Mouse (Mus musculus) thymus, adult 2 months (tissue): ENCODE measurements around the gene Bnip2. TPM values are rescaled to one million over a fixed set of nuclear protein-coding genes. Genes with fewer than 3 reads are reported as not detected.

ENCODE experiments used
- DNase-seq: peaks from one replicate; pipeline ENCODE4 v3.0.0; 2021
- H3K27ac ChIP-seq: fragments of 200-500 bp; 2 replicates; pipeline ENCODE4 v1.5.1; 2012; ENCODE audit warnings: low read length, control low read depth; ENCODE audit not compliant: control insufficient read depth, insufficient read depth
- H3K27me3 ChIP-seq: fragments of 200-500 bp; 2 replicates; pipeline ENCODE4 v1.6.1; 2012; ENCODE audit warnings: mild to moderate bottlenecking, low read length, moderate library complexity, mixed read lengths; ENCODE audit not compliant: control insufficient read depth, insufficient read depth
- H3K36me3 ChIP-seq: fragments of 200-500 bp; 2 replicates; pipeline ENCODE4 v1.6.1; 2012; ENCODE audit warnings: mild to moderate bottlenecking, low read length, moderate library complexity; ENCODE audit not compliant: control insufficient read depth, insufficient read depth
- H3K4me1 ChIP-seq: fragments of 200-500 bp; replicated peaks from 2 replicates; pipeline ENCODE4 v1.6.1; 2012; ENCODE audit warnings: low read length; ENCODE audit not compliant: control insufficient read depth, insufficient read depth
- H3K4me3 ChIP-seq: fragments of 200-500 bp; 2 replicates; pipeline ENCODE4 v1.5.1; 2012; ENCODE audit warnings: mild to moderate bottlenecking, low read length, control low read depth, moderate library complexity; ENCODE audit not compliant: control insufficient read depth, insufficient read depth
- CTCF ChIP-seq: fragments of 200-500 bp; IDR thresholded peaks from 2 replicates; pipeline ENCODE4 v1.5.1; 2012; ENCODE audit warnings: mild to moderate bottlenecking, control low read depth, low read length, moderate library complexity, borderline replicate concordance; ENCODE audit not compliant: control insufficient read depth, poor library complexity, insufficient read depth; ENCODE audit errors: extremely low read depth
- POLR2A ChIP-seq: fragments of 200-500 bp; IDR thresholded peaks from 2 replicates; pipeline ENCODE4 v1.6.1; 2012; ENCODE audit warnings: mild to moderate bottlenecking, low read length, control low read depth, moderate library complexity; ENCODE audit not compliant: control insufficient read depth, poor library complexity, insufficient read depth; ENCODE audit errors: extremely low read depth
- WGBS: fragments of 180-500 bp; shearing (Covaris S2); methylation state at CpG from one replicate; pipeline ENCODE4 v1.1.7; 2018; 5-methylcytosine and 5-hydroxymethylcytosine counted together
- polyA plus RNA-seq: library from polyadenylated mRNA; depleted of rRNA; stranded (reverse); fragments of >200 nt; gene quantifications from 2 replicates; pipeline ENCODE4 v1.2.3, GENCODE M21; 2012

Bnip2 gene
- polyA plus RNA-seq, 1 experiment, result 47.0 TPM

DNA sequence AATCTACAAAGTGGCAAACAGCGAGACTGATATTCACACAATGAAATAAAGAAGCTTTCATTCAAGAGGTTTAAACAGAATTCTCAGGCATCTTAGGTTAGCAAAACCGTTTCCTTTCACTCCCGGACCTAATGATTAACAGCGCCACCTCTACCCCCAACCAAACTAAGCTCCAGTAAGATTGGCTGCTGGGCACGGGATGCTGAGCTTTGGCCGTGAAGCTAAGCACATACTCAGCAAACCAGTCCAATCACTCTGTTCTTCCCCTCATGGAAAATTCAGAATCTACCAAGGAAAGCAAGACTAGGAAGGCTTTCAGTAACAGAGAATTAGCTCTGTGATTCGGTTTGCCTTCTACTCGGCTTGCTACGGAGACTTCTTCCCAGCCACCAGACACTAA lies 43.8 kb downstream of the Bnip2 start:
- Histone ChIP-seq H3K27me3 (no peaks in the 10 kb centered on the region), H3K4me3 (no peak overlapping the region), H3K27ac (no peak overlapping the region), H3K4me1 (peaks cover 2% of the 10 kb centered on the region), H3K36me3 (no peaks in the 10 kb centered on the region)
- no peak for DNase-seq
- WGBS, result 83% methylated on average over 9 of the region's 9 CpGs
- no peak for TF ChIP-seq POLR2A

DNA sequence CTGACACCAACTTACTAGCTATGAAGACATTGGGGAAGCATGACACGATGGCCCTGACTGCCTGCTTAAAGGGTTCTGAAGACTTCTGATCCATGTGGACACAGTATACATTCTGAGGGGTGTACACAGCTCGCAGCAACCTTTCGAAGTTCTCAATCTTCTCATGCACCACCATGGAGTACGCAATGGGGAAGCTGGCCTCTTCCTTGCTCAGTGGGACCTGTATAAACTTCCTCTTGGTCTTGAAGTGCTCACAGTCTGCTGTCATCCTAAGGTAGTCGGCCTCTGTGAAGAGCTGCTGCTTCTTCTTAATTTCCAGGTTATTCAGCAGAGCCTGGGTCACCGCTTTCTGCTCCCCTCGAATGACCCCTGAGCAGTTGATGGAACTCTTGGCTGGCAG lies 45.4 kb downstream of the Bnip2 start:
- no peak for DNase-seq
- H3K4me3 ChIP-seq, result no peak overlapping the region
- 66% methylated on average over 7 of the region's 7 CpGs for WGBS
- H3K27ac ChIP-seq, result no peak overlapping the region
- H3K27me3 ChIP-seq, result no peaks in the 10 kb centered on the region
- no peak for TF ChIP-seq CTCF
- no peak for TF ChIP-seq POLR2A
- no peaks in the 10 kb centered on the region for H3K36me3 ChIP-seq
- peaks cover 4% of the 10 kb centered on the region for H3K4me1 ChIP-seq

DNA sequence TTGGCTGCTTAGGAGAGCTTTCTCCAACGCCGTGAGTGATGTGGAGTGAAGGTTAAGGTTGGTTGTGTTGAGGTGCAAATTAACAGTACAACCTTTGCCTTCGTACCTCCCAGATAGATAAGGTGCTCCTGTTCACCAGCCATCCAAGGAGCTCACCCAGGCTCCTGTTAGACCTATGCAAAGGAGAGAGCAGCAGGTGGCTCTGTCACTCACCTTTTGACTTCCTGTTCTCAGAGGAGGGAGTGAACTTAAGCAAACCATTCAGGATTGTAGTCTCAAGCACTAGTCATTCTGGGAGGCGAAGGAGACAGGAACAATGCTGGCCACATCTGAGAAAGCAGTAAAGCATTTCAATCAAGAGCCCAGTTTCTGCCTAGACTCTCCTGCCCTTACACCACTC lies 47.4 kb downstream of the Bnip2 start:
- Histone ChIP-seq H3K4me1 (peaks cover 9% of the 10 kb centered on the region), H3K36me3 (no peaks in the 10 kb centered on the region), H3K27me3 (no peaks in the 10 kb centered on the region), H3K4me3 (no peak overlapping the region), H3K27ac (no peak overlapping the region)
- TF ChIP-seq POLR2A, result no peak
- no peak for TF ChIP-seq CTCF
- DNase-seq, result peak; percentile 29
- 74% methylated on average over 4 of the region's 4 CpGs for WGBS

DNA sequence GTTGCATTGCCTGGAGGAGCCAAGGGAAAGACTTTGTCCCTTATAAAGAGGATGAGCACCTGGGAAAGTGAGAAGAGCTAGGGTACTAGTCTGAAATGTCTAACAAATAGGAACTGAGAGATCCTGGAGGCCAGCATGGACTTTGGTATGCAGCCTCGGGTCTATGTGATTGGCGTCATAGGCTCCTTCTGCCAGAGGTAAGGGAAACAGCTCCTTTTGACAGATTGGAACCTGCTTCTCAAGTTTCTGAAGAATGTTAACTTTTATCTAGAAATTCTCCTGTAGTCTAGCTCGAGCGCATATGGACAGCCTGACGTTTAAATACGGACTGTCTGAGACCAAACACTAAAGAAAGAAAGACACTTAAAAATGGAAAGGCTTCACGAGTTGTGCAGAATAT lies 48.7 kb downstream of the Bnip2 start, which contains the start of gene Gcnt3:
Gene Gcnt3 (minus strand): TSS at position 101 of the 400 bp plus-strand sequence.
- 91% methylated on average over 7 of the region's 7 CpGs for WGBS
- TF ChIP-seq POLR2A (no peak), CTCF (no peak)

DNA sequence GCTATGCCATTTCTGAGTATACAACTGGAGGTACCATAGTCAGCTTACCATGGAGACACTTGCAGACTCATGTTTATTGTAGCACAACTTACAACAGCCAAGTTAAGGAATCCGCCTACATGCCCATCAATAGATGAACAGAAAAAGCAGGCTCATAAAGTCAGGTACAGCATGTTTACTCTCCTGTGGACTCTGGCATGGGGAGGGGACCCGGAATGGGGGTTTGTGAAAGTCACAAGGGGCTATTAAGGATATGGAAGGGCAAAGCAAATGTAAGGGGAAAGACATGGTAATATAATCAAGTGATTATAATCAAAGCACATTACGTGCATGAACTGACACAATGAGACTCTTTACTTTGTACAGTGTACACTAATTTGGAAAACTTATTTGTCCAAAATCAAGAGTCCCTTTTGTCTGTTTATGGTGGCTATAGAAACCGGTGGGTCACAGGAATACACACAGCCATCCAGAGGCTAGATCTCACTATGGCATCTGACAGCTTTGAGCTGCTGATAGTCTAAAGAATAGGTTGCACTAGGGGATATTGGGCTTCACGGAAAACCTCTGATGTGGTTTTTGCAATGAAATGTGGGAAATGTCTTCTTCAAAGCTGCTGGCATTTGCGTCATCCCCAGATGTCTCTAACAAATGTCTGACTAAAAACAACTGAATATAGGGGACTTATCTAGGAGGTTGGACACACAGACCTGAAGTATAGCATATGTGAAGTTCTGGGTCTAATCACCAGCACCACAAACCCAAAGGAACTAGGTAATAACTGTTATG lies 50.5 kb downstream of the Bnip2 start:
- Histone ChIP-seq H3K4me1 (peaks cover 9% of the 10 kb centered on the region), H3K36me3 (no peaks in the 10 kb centered on the region), H3K4me3 (no peak overlapping the region), H3K27ac (no peak overlapping the region), H3K27me3 (no peaks in the 10 kb centered on the region)
- WGBS, result 49% methylated on average over 6 of the region's 6 CpGs
- peak; percentile 23 for DNase-seq
- TF ChIP-seq POLR2A, result no peak
- no peak for TF ChIP-seq CTCF

More for the DNA sequence above, 48.7 kb downstream of the Bnip2 start, which contains the start of gene Gcnt3:
- Histone ChIP-seq H3K4me1 (peaks cover 9% of the 10 kb centered on the region), H3K36me3 (no peaks in the 10 kb centered on the region), H3K4me3 (no peak within 1 kb of the TSS), H3K27me3 (no peaks in the 10 kb centered on the region), H3K27ac (no peak within 1 kb of the TSS)
- DNase-seq, result no peak

DNA sequence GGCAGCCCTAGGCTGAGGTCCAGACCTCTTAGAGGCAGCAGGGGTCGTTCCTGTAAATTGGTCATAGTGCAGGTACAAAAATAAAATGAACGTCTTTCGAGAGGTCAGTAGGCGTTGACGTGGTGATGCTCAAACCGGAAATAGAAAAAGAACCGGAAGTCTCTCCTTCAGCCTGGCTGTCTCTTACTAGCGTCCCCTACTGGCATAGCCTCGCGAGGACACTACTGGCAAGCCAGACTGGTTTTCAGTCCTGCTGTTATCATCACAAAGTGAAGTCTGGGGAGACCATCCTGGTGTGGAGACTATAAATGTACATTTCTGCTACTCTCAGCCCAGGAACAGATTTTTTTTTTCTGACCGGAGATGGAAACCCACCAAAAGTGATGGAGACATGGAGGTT lies 51.3 kb downstream of the Bnip2 start:
- peak; percentile 9 for DNase-seq
- WGBS, result 90% methylated on average over 11 of the region's 11 CpGs
- Histone ChIP-seq H3K36me3 (no peaks in the 10 kb centered on the region), H3K4me3 (no peak overlapping the region), H3K27ac (no peak overlapping the region), H3K4me1 (peaks cover 9% of the 10 kb centered on the region), H3K27me3 (no peaks in the 10 kb centered on the region)
- TF ChIP-seq CTCF (no peak), POLR2A (no peak)
